Mouse (Mus musculus): ENCODE measurements around the gene Polg2. TPM values are rescaled to one million over a fixed set of nuclear protein-coding genes. Genes with fewer than 3 reads are reported as not detected.
A peak's percentile ranks its signal among the peaks of the same experiment; 100 is the strongest.

The Polg2 gene
- polyA plus RNA-seq, 1 experiment, result 8.9 TPM

GRCm38 (mm10) chr11:106770195-106770974, 9.0 kb downstream of the Polg2 start:
- H3K27ac ChIP-seq (ENCODE audit: insufficient read depth, low read depth, low read length), result peak overlapping the region; percentile 33
- TF ChIP-seq POLR2A (IDR thresholded peaks at IDR 0.05; ENCODE audit: borderline replicate concordance, low read depth, low read length), result no peak
- peak; percentile 53; the same call in 1 of the 2 replicates for TF ChIP-seq CTCF (IDR thresholded peaks at IDR 0.05; ENCODE audit: low read depth, low read length)
- no peak overlapping the region for H3K4me3 ChIP-seq (ENCODE audit: insufficient read depth, low read length)
- no peaks in the 10 kb centered on the region for H3K4me1 ChIP-seq (ENCODE audit: control insufficient read depth, insufficient read depth, low read length)

DNA sequence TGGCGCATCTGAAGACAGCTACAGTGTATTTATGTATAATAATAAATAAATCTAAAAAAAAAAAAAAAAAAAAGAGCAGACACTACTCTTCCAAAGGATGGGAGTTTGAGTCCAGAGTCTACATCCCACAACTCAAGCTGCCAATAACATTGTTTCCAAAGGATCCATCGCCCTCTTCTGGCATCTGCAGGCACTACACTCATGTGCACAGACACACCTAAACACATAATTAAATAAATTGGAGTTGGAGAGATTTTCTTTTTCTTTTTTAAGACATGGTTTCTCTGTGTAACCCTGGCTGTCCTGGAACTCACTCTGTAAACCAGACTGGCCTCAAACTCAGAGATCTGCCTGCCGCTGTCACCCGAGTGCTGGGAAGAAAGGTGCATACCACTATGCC, 11.8 kb downstream of the Polg2 start:
- no peak overlapping the region for H3K27ac ChIP-seq (ENCODE audit: insufficient read depth, low read depth, low read length)
- H3K4me1 ChIP-seq (ENCODE audit: control insufficient read depth, insufficient read depth, low read length), result peaks cover 26% of the 10 kb centered on the region
- no peak overlapping the region for H3K4me3 ChIP-seq (ENCODE audit: insufficient read depth, low read length)
- TF ChIP-seq CTCF (IDR thresholded peaks at IDR 0.05; ENCODE audit: low read depth, low read length) (no peak), POLR2A (IDR thresholded peaks at IDR 0.05; ENCODE audit: borderline replicate concordance, low read depth, low read length) (no peak)

- Histone ChIP-seq H3K4me3 (ENCODE audit: insufficient read depth, low read length) (no peak overlapping the region), H3K27ac (ENCODE audit: insufficient read depth, low read depth, low read length) (no peak overlapping the region), H3K4me1 (ENCODE audit: control insufficient read depth, insufficient read depth, low read length) (peaks cover 33% of the 10 kb centered on the region)
- TF ChIP-seq POLR2A (IDR thresholded peaks at IDR 0.05; ENCODE audit: borderline replicate concordance, low read depth, low read length) (no peak), CTCF (IDR thresholded peaks at IDR 0.05; ENCODE audit: low read depth, low read length) (no peak)
Observed at GRCm38 (mm10) chr11:106766611-106767162, 12.7 kb downstream of the Polg2 start.

DNA sequence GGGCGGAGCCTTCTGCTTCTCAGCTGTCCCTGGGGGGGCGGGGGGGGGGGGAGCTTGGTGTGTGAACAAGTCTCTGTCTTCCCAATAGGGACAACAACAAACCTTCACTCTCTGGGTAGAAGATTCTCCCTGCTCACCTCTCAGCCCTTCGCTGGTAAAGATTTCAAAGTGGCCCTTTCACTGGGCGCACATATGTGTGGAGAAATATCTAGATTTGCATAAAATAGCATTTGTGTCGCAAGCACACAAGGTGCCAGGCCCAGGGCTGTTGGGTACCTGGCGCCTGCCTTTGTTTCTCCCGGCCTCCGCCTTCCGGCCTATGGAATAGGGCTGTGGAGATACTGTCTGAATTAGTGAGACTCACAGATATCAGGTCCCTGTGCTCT, 16.5 kb downstream of the Polg2 start:
- Histone ChIP-seq H3K27ac (ENCODE audit: insufficient read depth, low read depth, low read length) (peak overlapping the region; percentile 78), H3K4me1 (ENCODE audit: control insufficient read depth, insufficient read depth, low read length) (peaks cover 65% of the 10 kb centered on the region), H3K4me3 (ENCODE audit: insufficient read depth, low read length) (no peak overlapping the region)
- TF ChIP-seq POLR2A (IDR thresholded peaks at IDR 0.05; ENCODE audit: borderline replicate concordance, low read depth, low read length), result no peak
- no peak for TF ChIP-seq CTCF (IDR thresholded peaks at IDR 0.05; ENCODE audit: low read depth, low read length)

GRCm38 (mm10) chr11:106762139-106762799, 17.1 kb downstream of the Polg2 start:
- no peak overlapping the region for H3K4me3 ChIP-seq (ENCODE audit: insufficient read depth, low read length)
- TF ChIP-seq CTCF (IDR thresholded peaks at IDR 0.05; ENCODE audit: low read depth, low read length), result no peak
- peaks cover 68% of the 10 kb centered on the region for H3K4me1 ChIP-seq (ENCODE audit: control insufficient read depth, insufficient read depth, low read length)
- H3K27ac ChIP-seq (ENCODE audit: insufficient read depth, low read depth, low read length), result peak overlapping the region; percentile 78

GRCm38 (mm10) chr11:106760511-106760910, 18.8 kb downstream of the Polg2 start:
- Histone ChIP-seq H3K4me3 (ENCODE audit: insufficient read depth, low read length) (no peak overlapping the region), H3K4me1 (ENCODE audit: control insufficient read depth, insufficient read depth, low read length) (peaks cover 68% of the 10 kb centered on the region), H3K27ac (ENCODE audit: insufficient read depth, low read depth, low read length) (no peak overlapping the region)
- no peak for TF ChIP-seq CTCF (IDR thresholded peaks at IDR 0.05; ENCODE audit: low read depth, low read length)
- TF ChIP-seq POLR2A (IDR thresholded peaks at IDR 0.05; ENCODE audit: borderline replicate concordance, low read depth, low read length), result no peak

GRCm38 (mm10) chr11:106759028-106759427, 20.3 kb downstream of the Polg2 start:
- Histone ChIP-seq H3K4me1 (ENCODE audit: control insufficient read depth, insufficient read depth, low read length) (peaks cover 57% of the 10 kb centered on the region), H3K27ac (ENCODE audit: insufficient read depth, low read depth, low read length) (peak overlapping the region; percentile 84), H3K4me3 (ENCODE audit: insufficient read depth, low read length) (no peak overlapping the region)
- TF ChIP-seq POLR2A (IDR thresholded peaks at IDR 0.05; ENCODE audit: borderline replicate concordance, low read depth, low read length) (no peak), CTCF (IDR thresholded peaks at IDR 0.05; ENCODE audit: low read depth, low read length) (no peak)

DNA sequence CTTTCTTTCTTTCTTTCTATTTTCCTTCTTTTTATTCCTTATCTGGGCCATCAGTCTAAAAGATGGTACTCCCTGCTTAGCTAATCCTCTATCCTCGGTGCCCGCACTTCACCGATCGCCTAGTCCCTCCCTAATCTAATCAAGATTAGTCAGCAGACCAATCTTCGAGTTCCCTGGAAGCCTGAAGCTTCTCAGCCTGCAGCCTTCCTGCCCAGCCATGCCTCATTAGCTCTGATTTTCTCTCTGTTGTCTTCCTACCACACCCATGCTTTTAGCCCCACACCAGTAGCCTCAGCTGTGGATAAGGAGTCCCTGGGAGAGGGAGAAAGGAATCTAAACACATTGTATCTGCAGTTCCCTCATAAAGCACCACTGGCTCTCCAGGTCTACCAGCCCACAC, 23.8 kb downstream of the Polg2 start:
- H3K4me1 ChIP-seq (ENCODE audit: control insufficient read depth, insufficient read depth, low read length), result peaks cover 32% of the 10 kb centered on the region
- TF ChIP-seq CTCF (IDR thresholded peaks at IDR 0.05; ENCODE audit: low read depth, low read length) (no peak), POLR2A (IDR thresholded peaks at IDR 0.05; ENCODE audit: borderline replicate concordance, low read depth, low read length) (no peak)
- H3K27ac ChIP-seq (ENCODE audit: insufficient read depth, low read depth, low read length), result no peak overlapping the region
- no peak overlapping the region for H3K4me3 ChIP-seq (ENCODE audit: insufficient read depth, low read length)

- Histone ChIP-seq H3K4me1 (ENCODE audit: control insufficient read depth, insufficient read depth, low read length) (peaks cover 20% of the 10 kb centered on the region), H3K4me3 (ENCODE audit: insufficient read depth, low read length) (no peak overlapping the region), H3K27ac (ENCODE audit: insufficient read depth, low read depth, low read length) (no peak overlapping the region)
- TF ChIP-seq CTCF (IDR thresholded peaks at IDR 0.05; ENCODE audit: low read depth, low read length) (no peak), POLR2A (IDR thresholded peaks at IDR 0.05; ENCODE audit: borderline replicate concordance, low read depth, low read length) (no peak)
Observed at GRCm38 (mm10) chr11:106753314-106753713, 26.0 kb downstream of the Polg2 start.

- Histone ChIP-seq H3K4me3 (ENCODE audit: insufficient read depth, low read length) (peak overlapping the region; percentile 84), H3K27ac (ENCODE audit: insufficient read depth, low read depth, low read length) (peak overlapping the region; percentile 94)
- TF ChIP-seq CTCF (IDR thresholded peaks at IDR 0.05; ENCODE audit: low read depth, low read length) (no peak), POLR2A (IDR thresholded peaks at IDR 0.05; ENCODE audit: borderline replicate concordance, low read depth, low read length) (peak; percentile 54; the same call in 1 of the 2 replicates)
Observed at GRCm38 (mm10) chr11:106752103-106752502, 27.2 kb downstream of the Polg2 start.

More at GRCm38 (mm10) chr11:106752103-106752502, 27.2 kb downstream of the Polg2 start:
- peaks cover 14% of the 10 kb centered on the region for H3K4me1 ChIP-seq (ENCODE audit: control insufficient read depth, insufficient read depth, low read length)

All from bone marrow macrophage, adult 2 months (primary cell).